Mouse (Mus musculus) left cerebral cortex, adult 18-20 months (tissue): Measurements from ENCODE around the gene Gm27029. TPM values are rescaled to one million over a fixed set of nuclear protein-coding genes. Genes with fewer than 3 reads are reported as not detected.
A peak's percentile ranks its signal among the peaks of the same experiment; 100 is the strongest.
"Not testable (repeated sequence)": the region's sequence is repeated elsewhere in the genome, so short reads cannot be mapped to it uniquely, and the experiment has no call there.

Experiments
- DNase-seq, 2 experiments: peaks; one replicate each; pipeline ENCODE4 v3.0.0; 2021 to 2022; ENCODE audit warnings: low spot score in 2 of 2, mixed read lengths in 1 of 2
- total RNA-seq, 2 experiments: library from RNA; stranded (reverse); gene quantifications; 2 replicates each; pipeline ENCODE4 v1.2.3; 2021

Gm27029 gene
- total RNA-seq, 2 experiments from 2014 or later, result 8.2 to 8.6 TPM

DNA sequence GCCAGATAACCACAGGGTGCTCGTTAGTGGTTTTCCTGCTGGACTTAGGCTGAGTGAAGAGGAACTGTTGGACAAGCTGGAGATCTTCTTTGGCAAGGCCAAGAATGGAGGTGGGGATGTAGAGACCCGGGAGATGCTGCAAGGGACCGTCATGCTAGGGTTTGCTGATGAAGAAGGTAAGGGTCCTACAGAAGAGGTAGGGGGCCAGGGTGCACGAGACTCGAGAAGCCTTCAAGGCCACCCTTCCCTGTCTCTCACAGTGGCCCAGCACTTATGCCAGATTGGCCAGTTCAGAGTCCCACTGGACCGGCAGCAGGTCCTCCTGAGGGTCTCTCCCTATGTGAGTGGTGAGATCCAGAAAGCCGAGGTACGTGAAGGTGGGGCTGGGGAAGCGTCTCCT is 33.0 kb upstream of the Gm27029 start:
- DNase-seq, result no peak

DNA sequence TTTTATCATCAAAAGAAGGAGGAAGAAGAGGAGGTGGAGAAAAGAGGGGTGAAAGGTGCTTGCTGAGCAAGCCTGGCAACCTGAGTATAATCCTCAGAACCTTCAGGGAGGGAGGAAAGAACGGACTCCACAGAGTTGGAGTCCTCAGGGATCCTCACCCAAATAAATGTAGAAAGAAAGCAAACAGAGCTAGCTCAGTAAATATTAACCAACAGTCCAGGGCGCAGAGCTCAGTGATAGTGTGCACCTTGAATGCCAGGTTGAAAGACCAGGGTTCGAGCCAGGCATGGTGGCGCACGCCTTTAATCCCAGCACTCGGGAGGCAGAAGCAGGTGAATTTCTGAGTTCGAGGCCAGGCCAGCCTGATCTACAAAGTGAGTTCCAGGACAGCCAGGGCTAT is 31.0 kb upstream of the Gm27029 start:
- DNase-seq, result no peak

DNA sequence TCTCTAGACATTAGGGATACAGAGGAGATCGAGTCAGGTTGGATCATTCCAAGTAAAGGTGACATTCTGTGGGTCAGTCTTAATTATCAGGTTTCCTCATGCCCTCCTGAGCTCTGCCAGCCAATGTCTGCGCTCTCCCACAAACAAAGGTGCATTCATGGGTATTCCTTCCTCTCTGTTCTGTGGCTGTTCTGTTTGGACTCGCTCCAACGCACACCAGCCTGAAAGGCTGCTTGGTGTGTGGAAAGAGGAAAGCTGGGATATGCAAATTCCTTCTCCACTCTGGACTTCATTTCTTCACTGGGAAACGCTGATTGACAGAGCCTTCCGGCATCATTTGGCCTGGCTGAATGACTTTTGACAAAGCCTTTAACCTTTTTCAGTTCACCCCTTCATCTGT is 30.1 kb upstream of the Gm27029 start:
- no peak for DNase-seq

DNA sequence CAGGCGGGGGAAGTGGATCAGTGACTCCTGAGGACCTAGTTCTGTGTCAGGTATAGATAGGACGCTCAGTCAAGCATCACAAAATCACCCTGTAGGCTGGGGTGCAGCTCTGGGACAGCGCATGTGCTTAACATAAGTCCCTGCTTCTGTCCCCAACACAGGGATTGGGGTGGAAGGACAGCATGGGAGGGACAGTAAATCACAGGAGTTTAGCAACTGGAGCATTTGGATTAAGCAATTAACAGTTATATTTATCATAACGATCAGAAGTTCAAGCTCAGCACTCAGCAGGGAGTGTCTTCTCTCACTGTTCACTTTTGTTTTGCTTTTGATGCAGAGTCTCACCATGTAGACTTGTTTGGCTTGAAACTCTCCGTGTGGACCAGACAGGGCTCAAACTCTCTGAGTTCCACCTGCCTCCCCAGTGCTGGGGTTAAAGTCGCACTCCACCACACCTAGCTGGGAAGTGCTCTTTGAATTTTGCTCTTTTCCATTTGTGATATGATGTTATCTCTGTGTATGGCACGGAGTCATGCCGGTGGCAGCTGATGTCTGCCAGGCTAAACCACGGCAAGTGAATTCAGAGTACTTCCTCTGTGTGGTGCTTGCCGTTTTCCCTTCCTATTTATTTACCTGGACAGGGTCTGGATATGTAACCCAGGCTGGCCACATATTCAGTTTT is 27.6 kb upstream of the Gm27029 start:
- no peak for DNase-seq

DNA sequence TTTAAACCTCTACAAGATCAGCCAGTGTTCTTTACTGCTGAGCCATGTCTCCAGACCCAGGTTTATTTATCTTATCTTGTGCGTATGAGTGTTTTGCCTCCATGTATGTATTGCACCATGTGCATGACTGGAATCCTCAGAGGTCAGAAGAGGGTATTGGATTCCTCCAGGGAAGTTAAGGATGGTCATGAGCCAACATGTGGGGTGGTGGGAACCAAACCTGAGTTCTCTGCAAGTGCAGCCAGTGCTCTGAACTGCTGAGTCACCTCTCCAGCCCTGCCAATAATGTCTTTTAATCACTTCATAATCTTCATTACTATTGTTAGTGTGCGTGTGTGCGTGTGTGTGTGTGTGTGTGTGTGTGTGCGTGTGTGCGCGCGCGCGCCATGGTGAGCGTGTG is 26.9 kb upstream of the Gm27029 start:
- no peak for DNase-seq

DNA sequence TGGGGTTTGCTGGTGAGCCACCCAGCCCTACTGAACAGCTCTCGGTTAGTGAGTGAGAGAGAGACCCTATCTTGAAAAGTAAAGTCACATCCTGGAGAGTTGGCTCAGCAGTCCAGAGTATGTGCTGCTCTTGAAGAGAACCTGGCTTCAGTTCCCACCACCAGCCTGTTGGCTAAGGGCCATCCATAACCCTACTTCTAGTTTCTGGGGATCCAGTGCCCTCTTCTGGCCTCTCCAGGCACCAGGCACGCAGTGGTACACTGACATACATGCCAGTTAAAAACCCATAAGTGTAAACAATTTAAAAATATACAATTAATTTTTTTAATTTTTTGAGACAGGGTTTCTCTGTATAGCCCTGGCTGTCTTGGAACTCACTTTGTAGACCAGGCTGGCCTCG is 25.8 kb upstream of the Gm27029 start:
- DNase-seq, result no peak

DNA sequence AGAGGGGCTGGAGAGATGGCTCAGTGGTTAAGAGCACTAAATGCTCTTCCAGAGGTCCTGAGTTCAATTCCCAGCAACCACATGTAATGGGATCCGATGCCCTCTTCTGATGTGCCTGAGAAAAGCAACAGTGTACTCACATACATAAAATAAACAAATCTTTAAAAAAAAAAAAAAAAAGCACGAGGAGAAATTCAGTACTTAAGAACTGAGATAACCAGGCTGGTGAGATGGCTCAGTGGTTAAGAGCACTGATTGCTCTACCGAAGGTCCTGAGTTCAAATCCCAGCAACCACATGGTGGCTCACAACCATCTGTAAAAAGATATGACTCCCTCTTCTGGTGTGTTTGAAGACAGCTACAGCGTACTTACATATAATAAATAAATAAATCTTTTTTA is 25.0 kb upstream of the Gm27029 start:
- not testable (repeated sequence) for DNase-seq

DNA sequence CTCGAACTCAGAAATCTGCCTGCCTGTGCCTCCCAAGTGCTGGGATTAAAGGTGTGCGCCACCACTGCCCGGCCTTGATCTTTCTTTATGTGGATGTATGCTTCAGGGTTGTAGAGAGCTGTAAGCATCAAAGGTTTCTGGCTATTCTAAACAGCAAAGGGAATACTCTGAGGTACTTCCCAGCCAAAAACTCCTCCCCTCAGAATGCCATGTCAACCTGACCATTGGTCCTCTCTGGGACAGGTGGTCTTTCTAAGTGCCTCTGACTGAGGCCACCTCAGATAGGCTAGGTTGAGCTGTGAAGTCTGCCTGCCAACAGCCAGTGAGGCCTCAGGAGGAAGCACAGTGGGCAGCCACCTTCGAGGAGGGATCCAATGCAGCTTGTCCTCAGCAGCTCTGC is 24.3 kb upstream of the Gm27029 start:
- DNase-seq, result no peak

DNA sequence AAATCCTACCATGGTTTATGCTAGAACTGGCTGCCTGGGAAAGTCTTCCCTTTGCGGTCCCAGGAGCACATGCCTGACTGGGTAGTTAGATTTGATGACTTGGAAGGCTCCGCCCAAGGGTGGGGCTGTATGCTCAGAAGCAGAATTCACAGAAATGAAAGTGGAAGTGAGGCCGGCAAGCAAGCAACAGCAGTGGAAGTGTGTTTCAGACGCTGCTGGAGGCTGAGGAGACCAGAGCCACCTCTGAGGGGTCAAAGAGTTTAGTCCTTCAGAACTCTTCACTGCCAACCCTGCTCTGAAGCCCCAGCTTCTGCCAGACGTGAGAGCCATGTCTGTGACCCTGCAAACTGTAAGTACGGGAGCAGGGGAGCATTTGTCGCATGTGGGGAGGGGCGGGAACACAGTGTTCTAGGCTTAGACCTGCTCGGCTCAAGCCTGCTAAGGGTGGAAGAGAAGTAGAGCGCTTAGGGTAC is 23.7 kb upstream of the Gm27029 start, which contains the start of gene Ifi35:
TSS of gene Ifi35 (plus strand) at position 134 of the 473 bp plus-strand sequence.
- no peak for DNase-seq

DNA sequence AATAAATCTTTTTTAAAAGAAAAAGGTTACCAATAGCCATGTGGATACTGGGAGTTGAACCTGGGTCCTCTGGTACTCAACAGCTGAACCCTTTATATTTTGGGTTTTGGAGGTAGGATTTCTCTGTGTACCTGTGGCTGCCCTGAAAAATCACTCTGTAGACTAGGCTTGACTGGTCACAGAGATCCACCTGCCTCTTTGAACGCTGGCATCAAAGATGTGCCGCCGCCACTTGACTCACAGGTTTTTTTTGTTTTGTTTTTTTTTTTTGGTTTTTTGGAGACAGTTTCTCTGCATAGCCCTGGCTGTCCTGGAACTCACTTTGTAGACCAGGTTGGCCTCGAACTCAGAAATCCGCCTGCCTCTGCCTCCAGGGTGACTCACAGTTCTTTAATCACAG is 23.2 kb upstream of the Gm27029 start:
- no peak for DNase-seq

DNA sequence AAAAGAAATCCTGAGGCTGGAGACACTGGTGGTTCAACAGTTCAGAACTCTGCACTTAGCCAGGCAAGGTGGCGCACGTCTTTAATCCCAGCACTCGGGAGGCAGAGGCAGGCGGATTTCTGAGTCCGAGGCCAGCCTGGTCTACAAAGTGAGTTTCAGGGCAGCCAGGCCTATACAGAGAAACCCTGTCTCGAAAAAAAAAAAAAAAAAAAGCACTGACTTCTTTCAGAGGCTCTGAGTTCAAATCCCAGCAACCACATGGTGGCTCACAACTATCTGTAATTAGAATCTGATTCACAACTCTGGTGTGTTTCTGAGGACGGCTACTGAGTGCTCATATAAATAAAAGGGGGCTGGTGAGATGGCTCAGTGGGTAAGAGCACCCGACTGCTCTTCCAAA is 22.3 kb upstream of the Gm27029 start:
- DNase-seq, result not testable (repeated sequence)

DNA sequence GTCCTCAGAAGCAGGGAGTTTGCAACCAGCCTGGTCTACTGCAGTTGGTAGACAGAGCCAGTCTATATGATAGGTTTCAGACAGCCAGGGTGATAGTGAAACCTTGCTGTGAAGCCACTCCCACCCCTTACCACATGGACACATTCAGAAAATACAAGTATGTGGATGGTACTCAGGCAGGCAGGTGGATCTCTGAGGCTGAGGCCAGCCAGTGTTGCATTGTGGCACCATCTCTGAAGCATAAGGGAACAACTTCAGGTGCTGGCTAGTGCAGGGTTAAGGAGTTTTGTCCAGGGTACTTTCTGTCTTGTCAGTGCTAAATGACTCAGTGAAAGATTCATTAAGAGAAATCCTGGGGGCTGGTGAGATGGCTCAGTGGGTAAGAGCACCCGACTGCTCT is 21.7 kb upstream of the Gm27029 start:
- no peak for DNase-seq

DNA sequence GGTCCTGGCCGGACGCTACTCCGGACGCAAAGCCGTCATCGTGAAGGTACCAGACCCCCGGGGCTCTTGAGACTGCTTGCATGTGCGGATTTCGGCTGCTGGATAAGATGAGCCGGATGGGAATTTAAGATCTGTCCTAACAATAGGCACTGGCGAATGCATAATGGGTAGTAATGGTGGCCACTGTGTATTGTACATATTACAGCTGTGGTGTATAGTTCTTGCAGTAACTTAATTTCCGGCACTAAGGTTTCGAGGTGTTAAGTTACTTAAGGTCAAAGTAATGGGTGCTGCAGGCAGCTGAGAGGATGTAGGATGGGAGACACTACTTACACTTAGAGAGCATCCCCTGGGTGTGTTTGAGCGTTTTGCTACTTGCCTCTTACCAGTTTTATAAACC is 18.2 kb upstream of the Gm27029 start:
- DNase-seq, result no peak

DNA sequence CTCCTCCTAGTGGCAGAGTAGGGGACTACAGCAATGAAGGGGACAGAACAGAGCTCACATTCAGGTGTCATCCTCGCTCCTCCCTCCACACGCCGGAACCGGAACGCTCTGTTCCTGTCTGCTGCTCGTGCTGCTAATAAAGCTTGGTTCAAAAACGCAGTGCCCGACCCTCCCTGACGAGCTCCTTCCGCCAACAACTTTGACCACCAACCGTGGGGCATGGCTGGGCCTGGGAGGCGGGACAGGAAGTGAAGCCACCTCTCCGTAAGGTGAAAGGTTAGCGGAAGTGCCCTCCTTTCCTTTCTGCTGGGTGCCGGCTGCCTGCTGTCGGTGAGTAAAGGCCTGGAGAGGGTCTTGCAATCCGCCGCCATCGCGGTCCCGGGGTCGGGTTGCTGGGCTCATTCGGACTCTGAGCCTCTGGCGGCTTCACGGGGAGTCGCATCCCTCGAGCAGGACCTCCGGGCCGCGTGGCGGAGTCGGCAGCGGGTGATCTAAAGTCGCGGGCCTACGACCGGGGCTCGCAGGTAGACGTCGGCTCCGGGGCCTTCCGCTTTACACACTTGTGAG is 17.6 kb upstream of the Gm27029 start, which contains the start of gene Rpl27:
TSS of gene Rpl27 (plus strand) at position 172 of the 567 bp plus-strand sequence.
- DNase-seq, result peak; percentile 94 to 97

DNA sequence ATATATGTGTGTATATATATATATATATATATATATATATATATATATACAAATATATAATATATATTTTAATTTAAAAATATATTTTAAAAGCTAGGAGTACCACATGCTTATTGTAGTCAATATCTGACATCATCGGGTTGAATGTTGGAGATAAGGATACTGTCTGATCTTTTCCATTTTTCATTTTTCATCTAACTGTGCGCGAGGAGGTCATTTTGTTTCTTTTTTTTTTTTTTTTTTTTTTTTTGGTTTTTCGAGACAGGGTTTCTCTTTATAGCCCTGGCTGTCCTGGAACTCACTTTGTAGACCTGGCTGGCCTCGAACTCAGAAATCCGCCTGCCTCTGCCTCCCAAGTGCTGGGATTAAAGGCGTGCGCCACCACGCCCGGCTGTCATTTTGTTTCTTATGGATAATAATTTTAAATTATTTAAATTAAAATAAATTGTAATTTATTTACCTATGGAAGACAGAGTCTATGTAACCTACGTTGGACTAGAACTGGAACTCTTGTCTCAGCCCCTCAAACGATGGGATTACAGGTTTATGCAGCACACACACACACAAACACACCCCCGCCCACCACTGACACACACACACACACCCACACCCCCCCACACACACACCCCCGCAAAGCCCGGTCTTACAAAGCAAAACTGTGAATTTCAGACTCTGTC is 17.0 kb upstream of the Gm27029 start:
- not testable (repeated sequence) for DNase-seq

DNA sequence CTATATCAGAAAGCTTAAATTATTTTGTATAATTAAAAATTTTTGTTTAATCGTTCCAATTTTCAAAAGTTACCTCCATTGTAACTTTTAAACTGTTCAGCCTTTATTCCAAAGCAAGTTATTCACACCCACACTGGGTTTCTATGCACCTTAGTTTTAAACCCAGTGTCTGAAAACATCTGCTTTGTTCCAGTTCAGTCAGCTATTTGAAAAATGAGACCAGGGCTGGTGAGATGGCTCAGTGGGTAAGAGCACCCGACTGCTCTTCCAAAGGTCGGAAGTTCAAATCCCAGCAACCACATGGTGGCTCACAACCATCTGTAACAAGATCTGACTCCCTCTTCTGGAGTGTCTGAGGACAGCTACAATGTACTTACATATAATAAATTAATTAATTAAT is 13.4 kb upstream of the Gm27029 start:
- DNase-seq, result not testable (repeated sequence)

DNA sequence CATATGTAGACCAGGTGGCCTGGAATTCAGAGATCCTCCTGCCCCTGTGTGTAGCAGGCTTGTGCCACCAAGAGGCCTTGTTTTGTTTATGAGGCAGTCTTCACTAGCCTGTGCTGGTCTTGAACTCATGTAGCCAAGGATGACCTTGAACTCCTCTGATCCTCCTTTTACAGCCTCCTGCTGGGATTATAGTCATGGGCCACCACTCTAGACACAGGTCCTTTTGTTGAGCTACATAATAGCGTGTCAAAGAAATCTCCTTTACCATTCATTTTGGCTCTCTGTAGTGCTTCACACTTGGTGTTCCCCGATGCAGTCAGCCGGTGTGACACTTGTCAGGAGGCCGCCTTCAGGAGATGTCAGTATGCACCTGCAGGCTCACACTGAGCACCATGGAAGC is 12.3 kb upstream of the Gm27029 start:
- DNase-seq, result no peak

DNA sequence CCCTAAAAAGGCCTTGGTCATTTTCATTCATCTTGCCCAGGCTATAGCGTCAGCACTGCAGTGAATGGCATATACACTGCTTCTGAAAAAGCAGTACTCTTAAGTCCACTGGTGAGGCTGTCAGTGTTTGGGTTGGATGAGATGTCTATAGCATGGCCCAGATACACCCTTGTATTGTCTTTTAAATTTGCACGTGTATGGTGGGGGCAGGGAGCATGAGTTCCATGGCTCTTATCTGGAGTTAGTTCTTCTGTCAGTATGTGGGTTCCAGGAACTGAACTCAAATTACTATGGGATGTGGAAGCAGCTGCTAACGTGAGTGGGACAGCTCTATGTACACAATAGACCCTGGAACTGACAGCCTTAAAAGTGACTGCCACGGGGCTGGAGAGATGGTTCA is 11.2 kb upstream of the Gm27029 start:
- DNase-seq, result no peak

DNA sequence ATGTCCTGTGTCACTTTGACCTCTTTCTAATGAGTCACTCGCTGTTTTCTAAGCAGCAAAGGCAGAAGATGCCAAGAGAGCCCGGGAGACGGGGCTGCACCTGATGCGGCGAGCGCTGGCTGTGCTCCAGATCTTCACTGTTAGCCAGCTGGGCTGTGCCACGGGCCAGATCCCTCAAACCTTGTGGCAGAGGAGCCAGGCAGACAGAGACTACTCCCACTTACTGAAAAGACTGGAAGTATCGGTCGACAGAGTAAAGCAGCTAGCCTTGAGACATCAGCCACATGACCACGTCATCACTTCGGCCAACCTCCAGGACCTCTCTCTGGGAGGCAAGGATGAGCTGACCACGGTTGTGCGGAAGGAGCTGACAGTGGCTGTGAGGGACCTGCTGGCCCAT is 8.8 kb upstream of the Gm27029 start:
- no peak for DNase-seq

DNA sequence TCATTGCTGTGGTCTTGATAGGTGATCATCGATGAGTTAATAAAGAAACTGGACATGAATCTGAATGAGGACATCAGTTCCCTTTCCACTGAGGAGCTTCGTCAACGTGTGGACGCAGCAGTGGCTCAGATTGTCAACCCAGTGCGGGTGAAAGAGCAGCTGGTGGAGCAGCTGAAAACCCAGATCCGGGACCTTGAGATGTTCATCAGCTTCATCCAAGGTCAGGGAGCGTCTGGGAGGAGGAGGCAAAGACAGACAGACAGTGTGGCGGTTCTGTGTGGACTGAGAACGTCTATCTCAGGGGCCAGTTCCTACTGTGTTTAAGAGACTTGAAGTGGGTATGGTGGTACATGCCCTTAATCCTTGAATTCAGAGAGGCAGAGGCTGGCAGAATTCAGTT is 6.7 kb upstream of the Gm27029 start:
- no peak for DNase-seq

DNA sequence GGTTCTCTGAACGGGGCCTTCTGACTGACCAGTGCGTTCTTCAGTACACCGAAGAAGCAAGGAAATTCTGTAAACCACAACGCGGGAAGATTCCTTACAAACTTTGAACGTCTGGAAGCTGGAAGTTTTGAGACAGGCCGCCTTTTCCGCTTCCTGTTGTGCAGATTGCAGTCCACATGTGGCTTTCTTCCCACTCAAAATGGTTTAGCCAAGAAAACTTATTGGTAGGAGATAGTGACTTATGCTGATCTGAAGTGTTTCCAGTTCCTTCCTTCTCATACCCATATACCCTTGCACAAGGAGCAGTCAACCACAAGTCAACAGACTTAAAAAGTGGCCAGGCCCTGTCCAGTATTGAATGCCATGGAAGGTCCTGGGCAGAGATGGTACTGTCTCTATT is 1.6 kb upstream of the Gm27029 start:
- DNase-seq, result no peak
